Mouse (Mus musculus) embryonic facial prominence, embryonic 11.5 days (tissue): ENCODE data around the gene 1700029I15Rik. TPM values are rescaled to one million over a fixed set of nuclear protein-coding genes. Genes with fewer than 3 reads are reported as not detected.
A peak's percentile ranks its signal among the peaks of the same experiment; 100 is the strongest.

ENCODE experiments used
- ATAC-seq: fragments of 200-750 bp; cut with Nextera tagmentation; replicated peaks from 2 replicates; pipeline ENCODE4 v1.8.0; 2017; ENCODE audit warnings: low read depth; ENCODE audit not compliant: insufficient number of reproducible peaks, low FRiP score, low TSS enrichment
- DNase-seq: peaks from one replicate; pipeline ENCODE4 v3.0.0-alpha.2; 2015; ENCODE audit warnings: low spot score
- H3K27ac ChIP-seq: fragments of 300-500 bp; sonication (generic); replicated peaks from 2 replicates; pipeline ENCODE4 v1.5.1; 2014; ENCODE audit warnings: mild to moderate bottlenecking, low read depth, low read length, control low read depth
- H3K27me3 ChIP-seq: fragments of 300-500 bp; sonication (generic); 2 replicates; pipeline ENCODE4 v1.6.1; 2014; ENCODE audit warnings: mild to moderate bottlenecking, low read length, moderate library complexity, mixed read lengths; ENCODE audit not compliant: control insufficient read depth, insufficient read depth
- H3K36me3 ChIP-seq: fragments of 300-500 bp; sonication (generic); replicated peaks from 2 replicates; pipeline ENCODE4 v1.6.1; 2014; ENCODE audit warnings: low read depth, mild to moderate bottlenecking, low read length, moderate library complexity, mixed read lengths; ENCODE audit not compliant: control insufficient read depth, insufficient read depth
- H3K4me1 ChIP-seq: fragments of 300-500 bp; sonication (generic); 2 replicates; pipeline ENCODE4 v1.6.1; 2014; ENCODE audit warnings: low read length, mixed read lengths; ENCODE audit not compliant: control insufficient read depth, insufficient read depth
- H3K4me2 ChIP-seq: fragments of 300-500 bp; sonication (generic); 2 replicates; pipeline ENCODE4 v1.6.1; 2014; ENCODE audit warnings: low read depth, mild to moderate bottlenecking, control low read depth, low read length, moderate library complexity
- H3K4me3 ChIP-seq: fragments of 300-500 bp; sonication (generic); 2 replicates; pipeline ENCODE4 v1.5.1; 2014; ENCODE audit warnings: low read depth, low read length, control low read depth
- H3K9ac ChIP-seq: fragments of 300-500 bp; sonication (generic); replicated peaks from 2 replicates; pipeline ENCODE4 v1.6.1; 2014; ENCODE audit warnings: mild to moderate bottlenecking, control low read depth, low read length
- H3K9me3 ChIP-seq: fragments of 300-500 bp; sonication (generic); replicated peaks from 2 replicates; pipeline ENCODE4 v1.6.1; 2016; ENCODE audit warnings: mild to moderate bottlenecking, low read length, inconsistent platforms, mixed read lengths; ENCODE audit not compliant: control insufficient read depth
- WGBS: fragments of 180-500 bp; shearing (Covaris S2); extraction: QIAGEN DNeasy Blood & Tissue Kit; methylation state at CpG from one replicate; pipeline ENCODE4 v1.1.7; 2014; 5-methylcytosine and 5-hydroxymethylcytosine counted together
- polyA plus RNA-seq: library from polyadenylated mRNA; unstranded; fragments of >200 nt; fragmentation: Nextera tagmentation; extraction: Ambion mirVana; gene quantifications from 2 replicates; pipeline ENCODE4 v1.2.1, GENCODE M21; 2014

1700029I15Rik gene
- polyA plus RNA-seq, 1 experiment from 2014 or later: 1.6 TPM

DNA sequence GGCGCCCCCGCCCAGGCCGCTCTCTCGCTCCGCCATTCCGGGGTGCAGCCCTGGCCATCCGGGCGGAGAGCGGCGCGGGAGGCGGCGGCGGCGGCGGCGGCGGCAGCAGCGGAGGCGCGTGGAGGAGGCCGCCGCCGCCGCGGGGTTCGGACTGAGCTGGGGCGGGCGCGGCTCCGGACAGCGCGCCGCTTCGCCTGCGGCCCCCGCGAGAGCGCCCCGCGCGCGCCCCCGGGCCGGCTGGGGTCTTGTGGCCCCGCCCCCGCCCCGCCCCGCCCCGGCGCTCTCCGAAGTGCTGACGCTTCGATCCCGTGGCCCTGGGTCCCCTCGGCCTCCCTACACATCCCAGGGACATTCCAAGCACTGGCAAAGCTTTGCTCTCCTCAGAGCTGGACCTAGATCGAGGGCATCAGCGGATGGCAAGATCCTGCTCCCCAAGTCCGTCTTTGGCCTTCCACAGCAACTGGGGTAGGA, 18.8 kb downstream of the 1700029I15Rik start, which contains the start of gene Mapk8ip1:
Gene Mapk8ip1, minus strand, starts transcription at position 173 of the 471 bp plus-strand sequence.
- peak within 1 kb of the TSS; percentile 95 for H3K4me2 ChIP-seq
- no peaks in the 10 kb centered on the region for H3K4me1 ChIP-seq
- peak within 1 kb of the TSS; percentile 63 for H3K4me3 ChIP-seq
- ATAC-seq: peak; percentile 54; the same call in 1 of the 2 replicates
- H3K27me3 ChIP-seq: no peaks in the 10 kb centered on the region
- H3K9me3 ChIP-seq: no peaks in the 10 kb centered on the region
- peaks cover 3% of the 10 kb centered on the region; the same call in 1 of the 2 replicates for H3K36me3 ChIP-seq
- 0 out of 2 replicates have a peak within 1 kb of the TSS, but pooled peaks have one; percentile 20 for H3K27ac ChIP-seq
- peak within 1 kb of the TSS; percentile 71 for H3K9ac ChIP-seq
- peak; percentile 75 for DNase-seq
- WGBS: 3% methylated on average over 24 of the region's 59 CpGs

DNA sequence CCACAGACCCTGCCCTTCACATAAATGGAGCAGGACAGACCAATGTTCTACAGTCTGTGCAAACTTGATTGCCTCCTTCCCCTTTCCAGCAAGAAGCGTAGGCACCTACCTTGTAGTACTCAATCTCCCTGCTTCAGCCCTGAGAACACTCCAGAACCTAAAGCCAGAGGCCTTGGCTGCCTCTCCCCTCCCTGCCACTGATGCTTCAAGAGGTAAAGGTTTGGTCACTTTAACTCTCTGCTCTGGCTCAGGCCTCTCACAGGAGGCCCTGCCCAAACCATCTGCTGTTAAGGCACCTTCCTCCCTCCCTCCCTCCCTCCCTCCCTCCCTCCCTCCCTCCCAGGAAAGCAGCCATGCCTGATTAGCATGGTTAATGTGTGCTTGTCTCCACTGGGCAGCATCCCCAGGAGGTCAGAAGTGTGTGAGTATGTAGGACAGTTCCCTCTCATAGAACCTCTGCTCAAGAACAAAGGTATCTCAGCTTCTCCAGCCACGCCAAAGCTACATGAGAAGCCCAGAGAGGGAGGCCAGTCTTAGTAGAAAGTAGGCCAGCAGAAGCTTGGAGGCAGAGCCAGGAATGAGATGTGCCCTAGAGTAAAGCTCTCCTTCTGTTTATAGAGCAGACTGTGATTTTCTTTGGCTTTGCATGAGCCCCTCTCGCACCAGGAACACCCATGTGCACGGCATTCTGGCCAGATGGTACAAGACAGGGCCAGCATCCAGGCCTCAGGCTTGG, 20.4 kb downstream of the 1700029I15Rik start:
- WGBS: 74% methylated on average over 4 of the region's 4 CpGs
- H3K4me3 ChIP-seq: no peak overlapping the region
- H3K9ac ChIP-seq: no peak overlapping the region
- H3K27ac ChIP-seq: no peak overlapping the region
- peaks cover 3% of the 10 kb centered on the region; the same call in 1 of the 2 replicates for H3K36me3 ChIP-seq
- ATAC-seq: no peak
- H3K9me3 ChIP-seq: no peaks in the 10 kb centered on the region
- no peaks in the 10 kb centered on the region for H3K4me1 ChIP-seq
- no peaks in the 10 kb centered on the region for H3K27me3 ChIP-seq
- no peak overlapping the region for H3K4me2 ChIP-seq
- no peak for DNase-seq

DNA sequence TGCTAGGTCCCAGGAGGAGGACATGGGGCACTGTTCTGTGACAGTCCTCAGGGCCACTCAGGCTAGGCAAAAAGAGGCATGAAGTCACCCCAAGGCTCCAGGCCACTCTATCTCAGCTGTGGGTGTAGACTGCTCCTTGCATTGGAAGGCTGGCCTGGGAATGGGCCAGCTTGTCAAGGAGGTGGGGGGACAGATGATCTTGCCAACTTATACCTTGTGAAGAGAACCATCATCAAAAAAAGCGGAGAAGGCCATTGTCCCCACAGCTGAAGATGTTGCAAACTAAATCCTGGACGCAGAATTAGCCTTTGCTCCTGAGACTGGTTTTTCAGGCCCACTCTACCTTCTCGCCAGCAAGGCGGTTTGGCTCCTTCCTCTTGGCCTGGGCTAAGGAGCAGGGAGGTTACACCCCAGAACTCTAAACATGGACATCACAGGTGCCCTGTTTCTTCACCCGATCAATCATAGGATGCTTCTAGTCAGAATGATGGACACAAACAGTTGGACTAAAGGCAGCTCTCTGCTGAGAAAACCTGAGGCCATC, 21.5 kb downstream of the 1700029I15Rik start:
- Histone ChIP-seq H3K9ac (no peak overlapping the region), H3K36me3 (peaks cover 4% of the 10 kb centered on the region), H3K4me1 (no peaks in the 10 kb centered on the region), H3K9me3 (no peaks in the 10 kb centered on the region), H3K27ac (no peak overlapping the region), H3K4me2 (no peak overlapping the region), H3K4me3 (no peak overlapping the region), H3K27me3 (no peaks in the 10 kb centered on the region)
- ATAC-seq: no peak
- no peak for DNase-seq
- 91% methylated on average over 5 of the region's 5 CpGs for WGBS

DNA sequence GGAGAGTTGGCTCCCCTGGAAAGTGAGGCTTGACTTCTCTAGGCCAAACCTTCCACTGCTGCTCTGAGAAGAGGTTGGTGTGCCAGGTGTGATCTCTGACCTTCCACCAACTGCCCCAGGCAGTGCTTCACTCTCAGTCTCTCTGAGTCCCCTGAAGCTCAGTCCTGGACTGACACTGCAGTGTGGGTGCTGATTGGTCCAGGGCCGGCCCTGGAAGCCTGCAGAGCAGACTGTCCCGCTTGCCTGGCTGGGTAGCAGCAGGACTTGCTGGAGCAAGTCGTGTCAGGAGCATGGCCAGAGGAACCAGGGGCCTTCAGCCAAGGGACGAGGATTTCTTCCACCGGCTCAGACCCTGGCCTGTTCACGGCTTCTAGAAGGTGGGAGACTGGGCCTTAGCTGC, 22.4 kb downstream of the 1700029I15Rik start:
- Histone ChIP-seq H3K9me3 (no peaks in the 10 kb centered on the region), H3K9ac (no peak overlapping the region), H3K4me3 (no peak overlapping the region), H3K27ac (no peak overlapping the region), H3K36me3 (peaks cover 7% of the 10 kb centered on the region), H3K4me2 (no peak overlapping the region), H3K4me1 (no peaks in the 10 kb centered on the region), H3K27me3 (no peaks in the 10 kb centered on the region)
- DNase-seq: no peak
- ATAC-seq: no peak
- 73% methylated on average over 6 of the region's 6 CpGs for WGBS

DNA sequence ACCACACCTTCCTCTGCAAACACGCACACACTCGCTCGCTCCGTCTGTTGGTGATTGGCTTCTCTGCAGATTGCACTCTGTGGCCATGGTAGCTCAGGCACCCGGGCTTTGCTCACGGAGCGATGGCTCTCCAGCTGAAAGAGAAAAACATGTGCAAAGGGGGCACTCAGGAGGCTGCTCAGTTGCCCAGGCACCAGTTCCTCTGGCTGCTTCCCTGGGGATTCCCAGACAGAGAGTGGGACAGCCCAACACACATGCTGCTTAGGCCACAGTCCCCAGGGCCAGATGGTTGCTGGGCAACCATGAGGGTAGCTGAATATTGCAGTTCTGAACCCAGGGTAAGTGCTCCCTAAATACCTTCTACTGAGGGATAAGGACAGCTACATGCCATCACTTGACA, 23.3 kb downstream of the 1700029I15Rik start:
- Histone ChIP-seq H3K4me3 (no peak overlapping the region), H3K36me3 (peaks cover 7% of the 10 kb centered on the region), H3K9ac (no peak overlapping the region), H3K27ac (no peak overlapping the region), H3K4me2 (no peak overlapping the region), H3K4me1 (no peaks in the 10 kb centered on the region), H3K9me3 (no peaks in the 10 kb centered on the region), H3K27me3 (no peaks in the 10 kb centered on the region)
- 93% methylated on average over 7 of the region's 7 CpGs for WGBS
- DNase-seq (no peak), ATAC-seq (no peak)

DNA sequence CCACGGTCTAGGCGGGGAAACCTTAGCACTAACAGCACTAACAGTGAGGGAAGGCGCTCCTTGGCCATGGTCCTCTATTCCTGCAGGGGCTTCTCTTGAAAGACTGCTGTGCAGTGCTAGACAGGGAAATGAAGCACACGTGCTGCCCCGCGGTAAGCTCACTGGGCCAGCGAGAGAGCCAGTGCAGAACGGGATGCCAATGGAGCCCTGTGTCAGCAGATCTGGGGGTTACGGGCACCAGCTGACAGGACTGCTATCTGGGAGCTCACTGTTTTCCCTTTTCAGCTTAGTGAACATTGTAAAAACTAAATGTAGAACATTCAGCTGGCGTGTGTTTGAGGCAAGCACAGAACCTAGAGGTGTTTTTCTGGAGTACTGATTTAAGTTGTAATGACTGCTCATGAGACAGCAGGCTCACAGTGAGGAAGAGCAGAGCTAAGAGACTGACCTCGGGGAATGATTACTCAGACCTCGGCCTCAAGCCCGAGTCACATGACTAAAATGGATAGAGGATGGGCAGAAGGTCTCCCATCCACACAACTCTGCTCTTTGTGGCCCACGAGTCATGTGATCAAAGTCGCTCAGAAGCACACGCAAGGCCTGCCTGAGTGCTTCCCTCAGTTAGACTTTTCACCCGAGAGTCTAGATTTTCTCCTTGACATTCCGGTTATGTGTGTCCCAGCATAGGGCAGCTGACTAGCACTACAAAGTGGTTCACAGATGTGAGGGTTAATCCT, 26.1 kb downstream of the 1700029I15Rik start:
- 89% methylated on average over 18 of the region's 18 CpGs for WGBS
- no peak for ATAC-seq

DNA sequence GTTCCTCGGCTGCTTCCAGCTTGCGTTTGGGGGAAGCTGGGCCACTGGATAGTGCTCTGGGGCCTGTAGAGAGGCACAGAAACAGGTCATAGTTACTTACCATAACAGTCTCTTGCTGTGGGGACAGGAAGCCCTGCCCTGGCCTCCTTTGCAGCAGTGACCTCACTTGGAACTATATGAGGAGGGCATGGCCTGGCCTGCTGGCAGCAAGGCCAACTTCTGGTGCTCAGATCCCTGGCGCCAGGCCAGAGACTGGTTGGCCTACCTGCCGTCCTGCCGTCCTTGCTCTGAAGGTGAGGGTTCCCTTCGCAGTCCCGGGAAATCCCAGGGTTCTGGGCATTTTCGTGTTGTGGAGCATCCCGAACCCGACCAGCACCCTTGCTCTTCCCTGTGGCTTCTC, 29.4 kb downstream of the 1700029I15Rik start:
- H3K4me1 ChIP-seq: no peaks in the 10 kb centered on the region
- no peak overlapping the region for H3K4me3 ChIP-seq
- H3K4me2 ChIP-seq: no peak overlapping the region
- DNase-seq (no peak), ATAC-seq (no peak)
- H3K27me3 ChIP-seq: no peaks in the 10 kb centered on the region
- no peak overlapping the region for H3K9ac ChIP-seq
- no peaks in the 10 kb centered on the region for H3K9me3 ChIP-seq
- H3K27ac ChIP-seq: no peak overlapping the region
- peaks cover 10% of the 10 kb centered on the region for H3K36me3 ChIP-seq
- WGBS: 94% methylated on average over 10 of the region's 10 CpGs

More for the DNA sequence above, 26.1 kb downstream of the 1700029I15Rik start:
- no peak overlapping the region for H3K27ac ChIP-seq
- no peak overlapping the region for H3K4me3 ChIP-seq
- no peaks in the 10 kb centered on the region for H3K27me3 ChIP-seq
- DNase-seq: no peak
- no peak overlapping the region for H3K9ac ChIP-seq
- peaks cover 9% of the 10 kb centered on the region for H3K36me3 ChIP-seq
- H3K4me2 ChIP-seq: no peak overlapping the region
- no peaks in the 10 kb centered on the region for H3K4me1 ChIP-seq
- no peaks in the 10 kb centered on the region for H3K9me3 ChIP-seq
